Mouse (Mus musculus) skeletal muscle tissue, adult 2 months (tissue): ENCODE data around the gene Slc35f2.
A peak's percentile ranks its signal among the peaks of the same experiment; 100 is the strongest.

Source experiments
- DNase-seq: peaks from one replicate; pipeline ENCODE4 v3.0.0-alpha.2; 2012; ENCODE audit warnings: low read depth, low spot score

The Slc35f2 gene

DNA sequence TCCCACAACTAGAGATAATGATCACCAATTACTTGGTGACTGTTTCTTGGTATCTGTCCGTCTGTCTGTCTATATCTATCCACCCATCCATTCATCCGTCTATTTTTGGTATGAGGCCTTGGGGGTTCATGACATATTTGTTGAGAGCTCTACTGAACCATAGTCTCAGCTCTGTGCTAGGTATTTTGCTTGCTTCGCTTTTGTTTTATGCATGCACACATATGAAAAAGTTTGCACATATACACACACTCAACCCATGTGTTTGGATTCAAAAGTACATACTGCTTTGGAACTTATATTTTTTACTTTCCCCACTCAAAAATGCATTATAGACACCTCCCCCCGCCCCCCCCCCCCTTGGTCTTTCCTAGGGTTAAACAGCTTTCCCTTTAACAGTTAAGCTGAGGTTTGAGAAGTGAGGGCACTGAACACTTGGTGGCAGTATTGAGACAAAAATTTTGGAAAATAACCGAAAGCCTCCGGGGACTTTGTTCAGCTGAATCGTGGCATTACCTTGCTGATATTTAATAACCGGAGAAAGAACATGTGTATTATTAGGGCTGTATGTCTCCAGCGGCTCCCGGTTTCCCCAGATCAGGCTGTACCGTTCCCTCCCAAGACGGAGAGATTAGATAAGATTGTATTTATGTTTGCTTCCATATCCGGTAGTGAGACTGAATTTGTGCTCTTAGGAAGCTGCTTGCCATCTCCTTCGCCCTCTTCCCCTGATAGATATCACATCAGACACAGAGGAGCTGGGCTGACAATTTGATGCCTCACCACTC is 57.9 kb downstream of the Slc35f2 start:
- peak; percentile 10 for DNase-seq

DNA sequence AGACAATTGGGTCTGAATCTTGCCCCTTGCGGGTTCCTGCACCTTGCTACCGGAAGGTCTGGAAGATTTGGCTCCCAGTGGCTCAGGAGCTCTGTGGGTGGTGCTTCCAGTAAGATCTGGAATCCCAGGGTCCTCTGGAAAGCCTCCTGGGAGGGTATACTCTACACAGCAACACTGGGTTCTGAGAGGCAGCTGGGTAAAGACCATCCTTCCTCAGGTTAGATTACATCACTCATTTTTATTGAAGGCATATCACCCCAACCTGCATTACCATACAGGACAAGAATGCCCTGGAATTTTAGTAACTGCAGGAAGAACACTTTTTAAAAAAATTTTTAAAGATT is 58.5 kb downstream of the Slc35f2 start:
- DNase-seq, result no peak

DNA sequence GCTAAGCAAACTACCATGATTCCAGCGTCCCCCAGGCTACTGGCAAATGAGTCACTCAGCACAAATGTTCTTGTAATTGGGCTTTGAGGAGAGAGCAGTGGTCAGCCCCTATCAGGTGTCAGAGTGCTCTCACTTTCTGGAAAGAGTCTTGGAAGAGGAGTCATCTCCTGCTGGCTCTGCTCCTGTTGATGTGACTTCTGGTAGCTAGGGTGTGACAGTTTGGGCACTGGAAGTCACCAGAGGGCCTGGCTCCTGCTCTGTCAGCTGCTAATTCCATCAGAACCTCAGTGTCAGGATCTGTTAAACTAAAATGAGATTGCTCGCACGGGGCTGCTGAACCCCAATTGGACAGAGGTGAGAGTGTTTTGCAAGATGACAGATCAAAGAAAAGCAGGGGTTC is 63.7 kb downstream of the Slc35f2 start:
- DNase-seq, result peak; percentile 63

DNA sequence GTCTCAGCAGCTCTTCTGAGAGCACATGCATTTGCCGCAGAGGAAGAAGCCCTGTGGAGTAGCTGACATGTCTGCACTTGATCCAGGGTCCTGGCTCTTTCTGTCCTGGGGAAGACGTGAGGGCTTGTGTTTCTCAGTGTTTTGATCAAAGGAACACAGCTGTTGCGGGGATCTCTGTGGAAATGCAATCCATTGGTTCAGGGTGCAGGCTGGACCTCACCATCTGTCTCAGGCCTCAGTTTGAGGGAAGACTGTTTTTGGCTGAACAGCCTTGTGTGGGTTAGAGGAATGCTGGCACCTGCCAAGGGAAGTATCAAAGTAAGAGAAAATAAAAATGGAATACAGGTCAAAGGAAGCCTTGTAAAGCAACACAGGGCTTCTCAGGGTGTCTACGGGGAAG is 64.6 kb downstream of the Slc35f2 start:
- peak; percentile 2 for DNase-seq

DNA sequence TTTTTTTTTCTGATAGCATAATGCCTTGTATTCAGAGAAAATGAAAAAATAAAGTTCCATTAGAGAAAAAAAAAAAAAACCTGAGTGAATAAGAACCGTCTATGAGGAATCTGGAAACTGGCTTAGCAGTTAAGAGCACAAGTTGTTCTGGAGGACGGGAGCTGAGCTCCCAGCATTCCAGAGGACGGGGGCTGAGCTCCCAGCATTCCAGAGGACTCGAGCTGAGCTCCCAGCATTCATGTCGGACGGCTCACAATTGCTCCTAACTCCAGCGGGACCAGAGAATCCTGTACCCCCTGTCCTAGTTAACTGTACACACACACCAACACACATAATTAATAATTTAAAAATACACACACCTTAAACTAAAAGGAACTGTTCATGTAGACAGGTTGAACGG is 67.5 kb downstream of the Slc35f2 start:
- DNase-seq, result no peak

DNA sequence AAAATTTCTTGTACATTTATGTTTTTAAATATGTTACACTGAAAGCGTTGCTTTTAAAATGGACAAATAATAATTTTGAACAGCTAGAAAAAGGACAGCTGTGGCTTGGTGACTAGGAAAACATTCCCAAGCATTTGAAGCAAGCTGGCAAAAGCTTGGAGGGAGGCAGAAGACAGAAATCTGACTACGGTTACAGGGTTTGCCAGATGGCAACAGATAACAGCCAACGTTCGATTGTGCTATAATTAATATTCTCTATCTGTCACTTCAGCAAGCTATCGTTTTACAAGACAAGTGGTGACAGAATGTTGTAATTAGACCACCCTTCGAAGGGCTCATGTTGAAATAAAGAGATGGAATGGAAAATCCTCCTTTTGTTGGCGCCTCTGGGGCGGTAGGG is 77.2 kb downstream of the Slc35f2 start:
- DNase-seq, result peak; percentile 9

DNA sequence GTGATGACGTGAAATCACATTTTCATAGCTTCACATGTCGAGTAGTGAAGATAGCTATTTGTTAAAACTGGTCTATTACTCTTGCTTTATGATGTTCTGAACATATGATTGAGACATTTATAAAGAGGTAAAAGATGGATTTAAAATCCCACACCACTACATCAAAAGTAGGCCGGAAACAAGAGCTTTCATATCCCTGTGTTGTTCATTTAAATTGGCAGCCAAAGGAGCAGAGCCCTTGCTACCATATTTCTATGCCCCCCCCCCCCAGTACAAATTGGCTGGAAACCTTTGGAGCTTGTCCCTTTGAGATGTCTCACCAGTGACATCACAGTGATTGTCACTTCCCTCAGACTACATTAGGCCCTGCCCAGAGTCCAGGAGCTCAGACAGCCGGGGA is 78.5 kb downstream of the Slc35f2 start, which contains the start of gene Sln:
Gene Sln (plus strand): TSS at position 301 of the 400 bp plus-strand sequence.
- DNase-seq, result no peak

DNA sequence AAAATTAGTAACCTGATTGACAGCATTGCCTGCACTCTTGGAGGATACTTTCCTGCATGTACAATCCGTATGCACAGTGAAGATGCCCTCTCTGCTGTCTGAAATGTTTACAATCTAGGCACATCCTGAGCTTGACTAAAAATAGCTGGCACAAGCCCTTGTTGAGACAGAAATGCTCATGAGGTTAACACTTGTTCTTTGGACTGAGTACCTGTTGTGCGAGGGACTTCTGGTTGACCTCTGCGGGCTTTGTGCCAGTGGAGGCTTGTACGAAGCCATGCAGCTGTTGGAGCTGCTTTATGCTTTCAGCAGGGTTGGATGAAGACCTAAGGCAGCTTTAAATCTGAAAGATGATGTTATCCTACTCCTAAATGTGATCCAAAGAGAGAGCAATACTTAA is 80.8 kb downstream of the Slc35f2 start:
- peak; percentile 27 for DNase-seq

DNA sequence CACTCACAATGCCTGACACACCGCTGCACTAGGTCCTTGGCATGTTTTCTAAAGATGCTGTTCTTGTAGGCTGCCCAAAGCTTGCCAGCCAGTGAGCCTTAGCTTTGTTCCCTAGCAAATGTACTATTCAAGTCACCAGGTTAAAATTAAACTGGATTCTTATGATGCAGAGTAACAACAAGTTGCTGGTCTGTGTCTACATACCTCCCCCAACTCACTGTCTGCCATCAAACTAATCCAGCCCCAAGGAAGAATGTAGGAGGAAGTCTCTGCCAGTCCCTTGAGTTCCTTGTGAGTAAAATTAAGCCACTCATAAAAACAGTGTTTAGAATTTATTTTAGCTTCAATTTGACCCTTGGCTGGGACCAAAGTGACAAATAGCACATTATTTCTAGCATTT is 82.3 kb downstream of the Slc35f2 start:
- DNase-seq, result no peak

DNA sequence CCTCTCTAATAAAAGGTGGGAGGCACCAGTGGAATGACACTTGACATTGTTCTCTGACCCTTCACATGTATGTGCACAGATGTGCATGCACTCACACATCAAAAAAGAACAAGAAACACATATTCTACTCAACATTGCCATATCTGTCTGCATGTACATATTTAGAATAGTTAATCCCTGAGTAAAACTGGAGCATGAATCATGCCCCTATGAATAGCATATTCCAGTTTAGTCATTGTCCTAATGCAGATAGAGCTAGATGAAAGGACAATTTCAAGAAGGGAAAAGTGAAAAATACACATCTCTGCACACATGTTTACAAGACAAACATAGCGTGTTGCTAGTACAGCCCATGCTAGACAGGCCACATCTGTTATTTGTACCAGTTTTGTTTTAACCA is 83.2 kb downstream of the Slc35f2 start:
- no peak for DNase-seq

DNA sequence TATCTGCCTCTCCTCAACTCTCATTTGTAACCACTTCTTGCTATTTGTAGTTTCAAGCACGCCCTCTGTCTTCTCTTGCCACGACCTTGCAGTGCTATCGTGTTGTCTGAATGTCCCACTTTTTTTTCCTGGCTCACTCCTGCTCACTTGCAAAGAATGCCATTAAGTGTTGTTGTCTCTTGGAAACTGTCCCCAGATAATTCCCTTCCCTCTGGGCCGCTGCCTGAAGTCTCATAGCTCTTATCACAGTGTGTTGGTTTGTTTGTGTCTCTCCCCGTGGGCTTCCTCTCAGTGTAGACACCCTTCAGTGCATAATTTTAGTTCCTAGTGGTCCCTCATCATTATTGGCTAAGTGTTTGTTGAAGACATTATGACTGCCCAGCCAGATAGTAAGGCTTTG is 86.5 kb downstream of the Slc35f2 start:
- DNase-seq, result no peak
